Mouse (Mus musculus): ENCODE results near the gene 2610301B20Rik. TPM values are rescaled to one million over a fixed set of nuclear protein-coding genes. Genes with fewer than 3 reads are reported as not detected.

2610301B20Rik gene
- polyA plus RNA-seq, 1 experiment from 2014 or later, result 32.4 TPM

- Histone ChIP-seq H3K27me3 (replicated peaks; ENCODE audit: low read depth, poor library complexity, severe bottlenecking) (no peaks in the 10 kb centered on the region), H3K4me3 (no peak overlapping the region), H3K4me1 (no peaks in the 10 kb centered on the region), H3K27ac (replicated peaks) (no peak overlapping the region), H3K9me3 (no peaks in the 10 kb centered on the region), H3K36me3 (replicated peaks) (no peaks in the 10 kb centered on the region)
- no peak for DNase-seq (ENCODE audit: low spot score)
- 81% methylated on average over 3 of the region's 3 CpGs for WGBS
Observed at GRCm38 (mm10) chr4:10913409-10913808, 39.1 kb downstream of the 2610301B20Rik start.

- H3K27ac ChIP-seq (replicated peaks), result no peak overlapping the region
- no peak for DNase-seq (ENCODE audit: low spot score)
- 85% methylated on average over 2 of the region's 2 CpGs for WGBS
- no peaks in the 10 kb centered on the region for H3K27me3 ChIP-seq (replicated peaks; ENCODE audit: low read depth, poor library complexity, severe bottlenecking)
- H3K4me1 ChIP-seq, result peaks cover 10% of the 10 kb centered on the region
- no peak overlapping the region for H3K4me3 ChIP-seq
- no peaks in the 10 kb centered on the region for H3K9me3 ChIP-seq
- H3K36me3 ChIP-seq (replicated peaks), result no peaks in the 10 kb centered on the region
Observed at GRCm38 (mm10) chr4:10914766-10915165, 40.5 kb downstream of the 2610301B20Rik start.

DNA sequence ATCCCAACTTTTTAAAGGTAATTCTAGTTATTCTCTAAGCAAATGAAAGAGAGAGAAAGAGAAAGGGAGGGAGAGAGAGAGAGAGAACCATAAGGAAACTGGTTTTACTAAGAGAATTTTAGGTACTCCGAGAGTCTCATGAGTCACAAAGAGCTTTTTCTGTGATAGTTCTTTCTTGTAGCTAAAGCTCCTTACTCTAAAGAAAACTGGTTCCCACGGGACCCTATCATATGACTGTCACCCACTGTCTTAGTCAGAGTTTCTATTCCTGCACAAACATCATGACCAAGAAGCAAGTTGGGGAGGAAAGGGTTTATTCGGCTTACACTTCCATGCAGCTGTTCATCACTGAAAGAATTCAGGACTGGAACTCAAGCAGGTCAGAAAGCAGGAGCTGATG lies 41.0 kb downstream of the 2610301B20Rik start:
- no peaks in the 10 kb centered on the region for H3K36me3 ChIP-seq (replicated peaks)
- no peak overlapping the region for H3K27ac ChIP-seq (replicated peaks)
- WGBS, result 84% methylated on average over 3 of the region's 3 CpGs
- H3K4me3 ChIP-seq, result no peak overlapping the region
- DNase-seq (ENCODE audit: low spot score), result no peak
- H3K4me1 ChIP-seq, result peaks cover 10% of the 10 kb centered on the region
- H3K9me3 ChIP-seq, result no peaks in the 10 kb centered on the region
- H3K27me3 ChIP-seq (replicated peaks; ENCODE audit: low read depth, poor library complexity, severe bottlenecking), result no peaks in the 10 kb centered on the region

GRCm38 (mm10) chr4:10918402-10918801 lies 44.1 kb downstream of the 2610301B20Rik start:
- 87% methylated on average over 8 of the region's 8 CpGs for WGBS
- Histone ChIP-seq H3K27me3 (replicated peaks; ENCODE audit: low read depth, poor library complexity, severe bottlenecking) (no peaks in the 10 kb centered on the region), H3K4me1 (peaks cover 10% of the 10 kb centered on the region), H3K36me3 (replicated peaks) (no peaks in the 10 kb centered on the region), H3K9me3 (no peaks in the 10 kb centered on the region), H3K27ac (replicated peaks) (0 out of 2 replicates have a peak overlapping the region, but pooled peaks have one; percentile 30), H3K4me3 (no peak overlapping the region)
- DNase-seq (ENCODE audit: low spot score), result no peak

- peaks cover 10% of the 10 kb centered on the region for H3K4me1 ChIP-seq
- H3K4me3 ChIP-seq, result no peak overlapping the region
- peak overlapping the region; percentile 48; the same call in 1 of the 2 replicates for H3K27ac ChIP-seq (replicated peaks)
- H3K9me3 ChIP-seq, result no peaks in the 10 kb centered on the region
- DNase-seq (ENCODE audit: low spot score), result no peak
- H3K36me3 ChIP-seq (replicated peaks), result no peaks in the 10 kb centered on the region
- WGBS, result 48% methylated on average over 5 of the region's 5 CpGs
- H3K27me3 ChIP-seq (replicated peaks; ENCODE audit: low read depth, poor library complexity, severe bottlenecking), result no peaks in the 10 kb centered on the region
Observed at GRCm38 (mm10) chr4:10919097-10919496, 44.8 kb downstream of the 2610301B20Rik start.

DNA sequence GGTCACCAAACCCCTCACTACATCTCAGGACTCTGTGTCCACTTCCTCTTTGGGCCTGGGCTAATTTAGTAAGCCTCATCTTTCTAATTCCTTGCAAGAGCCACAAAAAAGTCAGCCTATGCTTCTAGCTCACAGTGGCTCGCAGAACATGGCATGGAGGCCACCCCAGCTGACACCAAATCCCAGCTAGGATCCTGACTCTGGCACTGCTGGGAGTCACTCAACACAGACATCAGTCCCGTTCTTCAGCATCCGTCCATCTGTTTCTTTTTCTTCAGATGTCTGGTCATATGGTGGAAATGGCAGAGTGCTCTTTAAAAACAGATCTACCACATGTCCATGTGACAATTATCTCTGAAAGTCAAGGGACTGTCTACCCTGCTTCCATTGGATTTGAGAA lies 45.2 kb downstream of the 2610301B20Rik start:
- no peak for DNase-seq (ENCODE audit: low spot score)
- peak overlapping the region; percentile 48; the same call in 1 of the 2 replicates for H3K27ac ChIP-seq (replicated peaks)
- no peaks in the 10 kb centered on the region for H3K27me3 ChIP-seq (replicated peaks; ENCODE audit: low read depth, poor library complexity, severe bottlenecking)
- peaks cover 10% of the 10 kb centered on the region for H3K4me1 ChIP-seq
- 84% methylated on average over 3 of the region's 3 CpGs for WGBS
- no peaks in the 10 kb centered on the region for H3K9me3 ChIP-seq
- no peaks in the 10 kb centered on the region for H3K36me3 ChIP-seq (replicated peaks)
- no peak overlapping the region for H3K4me3 ChIP-seq

DNA sequence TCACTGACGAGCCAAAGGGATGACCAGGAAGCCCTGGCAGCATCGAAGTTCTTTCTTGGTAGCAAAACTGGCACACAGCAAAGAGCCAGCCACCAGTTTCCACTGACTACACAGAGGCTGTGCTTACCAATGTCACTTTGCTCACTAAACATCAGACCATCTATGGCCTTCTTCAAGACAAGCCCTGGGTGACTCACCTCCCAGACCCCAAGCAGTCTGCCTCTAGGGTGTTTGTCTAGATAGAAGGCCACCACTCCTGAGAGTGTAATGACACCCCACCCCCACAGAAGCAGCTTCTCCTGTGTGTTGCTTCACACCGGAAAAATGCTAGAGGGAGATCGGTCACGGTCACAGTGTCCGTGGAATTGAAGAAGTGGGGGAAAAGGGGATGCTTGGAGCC lies 45.7 kb downstream of the 2610301B20Rik start:
- WGBS, result 89% methylated on average over 6 of the region's 6 CpGs
- H3K9me3 ChIP-seq, result no peaks in the 10 kb centered on the region
- H3K4me3 ChIP-seq, result no peak overlapping the region
- DNase-seq (ENCODE audit: low spot score), result no peak
- no peak overlapping the region for H3K27ac ChIP-seq (replicated peaks)
- no peaks in the 10 kb centered on the region for H3K36me3 ChIP-seq (replicated peaks)
- no peaks in the 10 kb centered on the region for H3K27me3 ChIP-seq (replicated peaks; ENCODE audit: low read depth, poor library complexity, severe bottlenecking)
- peaks cover 10% of the 10 kb centered on the region for H3K4me1 ChIP-seq

- H3K4me1 ChIP-seq, result peaks cover 10% of the 10 kb centered on the region
- no peak for DNase-seq (ENCODE audit: low spot score)
- H3K9me3 ChIP-seq, result no peaks in the 10 kb centered on the region
- WGBS, result 94% methylated on average over 6 of the region's 6 CpGs
- no peak overlapping the region for H3K4me3 ChIP-seq
- H3K27me3 ChIP-seq (replicated peaks; ENCODE audit: low read depth, poor library complexity, severe bottlenecking), result no peaks in the 10 kb centered on the region
- H3K27ac ChIP-seq (replicated peaks), result no peak overlapping the region
- no peaks in the 10 kb centered on the region for H3K36me3 ChIP-seq (replicated peaks)
Observed at GRCm38 (mm10) chr4:10920622-10921021, 46.3 kb downstream of the 2610301B20Rik start.

DNA sequence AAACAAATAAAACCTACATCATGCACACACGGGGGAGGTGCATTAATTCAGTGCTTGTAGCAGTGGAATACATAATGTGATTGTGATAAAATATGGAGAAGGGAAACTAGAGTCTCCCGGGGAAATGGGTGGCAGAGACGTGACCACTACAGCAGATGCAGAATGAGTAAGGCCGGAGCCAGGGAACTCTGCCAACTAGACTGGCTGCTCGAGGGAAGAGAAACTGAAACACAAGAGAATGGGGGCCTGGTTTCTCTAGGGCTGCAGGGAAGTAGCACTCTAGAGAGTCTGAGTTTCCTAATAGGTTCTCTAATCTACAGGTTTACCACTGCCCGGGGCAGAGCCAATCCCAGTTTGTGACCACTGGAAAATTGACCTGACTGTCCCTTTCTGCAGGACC lies 48.9 kb downstream of the 2610301B20Rik start:
- WGBS, result 86% methylated on average over 6 of the region's 6 CpGs
- Histone ChIP-seq H3K4me1 (peaks cover 10% of the 10 kb centered on the region), H3K4me3 (no peak overlapping the region), H3K36me3 (replicated peaks) (no peaks in the 10 kb centered on the region), H3K9me3 (no peaks in the 10 kb centered on the region), H3K27ac (replicated peaks) (no peak overlapping the region), H3K27me3 (replicated peaks; ENCODE audit: low read depth, poor library complexity, severe bottlenecking) (no peaks in the 10 kb centered on the region)
- DNase-seq (ENCODE audit: low spot score), result no peak

DNA sequence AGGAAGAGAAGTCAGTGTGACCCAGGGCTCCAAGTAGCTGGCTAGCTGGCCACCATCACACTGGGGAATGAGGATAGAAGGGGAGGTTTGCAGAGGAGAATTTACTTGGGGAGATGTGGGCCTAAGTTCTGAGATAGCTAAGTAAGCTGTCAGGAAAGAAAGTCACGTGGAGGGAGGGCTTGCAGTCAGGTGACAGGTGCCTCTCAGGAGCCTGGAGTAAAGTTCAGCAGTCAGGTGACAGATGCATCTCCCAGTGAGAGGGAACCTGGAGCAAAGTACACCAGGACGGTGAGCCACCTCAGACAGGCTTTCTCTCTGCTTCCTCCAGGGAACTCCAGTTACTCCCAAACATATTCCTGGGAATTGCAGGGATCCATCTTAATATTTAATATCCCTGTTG lies 49.8 kb downstream of the 2610301B20Rik start:
- Histone ChIP-seq H3K27ac (replicated peaks) (no peak overlapping the region), H3K4me3 (no peak overlapping the region), H3K27me3 (replicated peaks; ENCODE audit: low read depth, poor library complexity, severe bottlenecking) (no peaks in the 10 kb centered on the region), H3K4me1 (peaks cover 6% of the 10 kb centered on the region), H3K36me3 (replicated peaks) (no peaks in the 10 kb centered on the region), H3K9me3 (no peaks in the 10 kb centered on the region)
- no peak for DNase-seq (ENCODE audit: low spot score)
- 72% methylated on average over 2 of the region's 2 CpGs for WGBS

DNA sequence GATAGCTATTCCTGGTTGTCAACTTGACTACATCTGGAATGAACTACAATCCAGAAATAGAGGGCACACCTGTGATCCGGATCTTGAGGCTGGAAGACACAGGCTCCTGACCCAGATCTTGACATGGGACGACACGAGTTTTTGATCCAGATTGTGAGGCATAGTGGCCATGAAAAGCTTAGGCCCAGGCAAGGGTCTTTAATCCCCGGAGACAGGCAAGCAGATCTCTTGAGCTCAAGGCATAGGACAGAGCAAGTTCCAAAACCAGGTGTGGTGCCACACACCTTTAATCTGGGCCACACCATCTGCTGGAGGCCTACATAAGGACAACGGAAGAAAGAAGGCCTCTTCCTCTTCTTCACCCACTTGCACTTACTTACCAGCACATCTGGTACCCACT lies 50.2 kb downstream of the 2610301B20Rik start:
- Histone ChIP-seq H3K9me3 (no peaks in the 10 kb centered on the region), H3K4me3 (no peak overlapping the region), H3K36me3 (replicated peaks) (no peaks in the 10 kb centered on the region), H3K4me1 (peaks cover 2% of the 10 kb centered on the region; the same call in 1 of the 2 replicates), H3K27me3 (replicated peaks; ENCODE audit: low read depth, poor library complexity, severe bottlenecking) (no peaks in the 10 kb centered on the region), H3K27ac (replicated peaks) (no peak overlapping the region)
- WGBS, result 88% methylated on average over 5 of the region's 5 CpGs
- no peak for DNase-seq (ENCODE audit: low spot score)

DNA sequence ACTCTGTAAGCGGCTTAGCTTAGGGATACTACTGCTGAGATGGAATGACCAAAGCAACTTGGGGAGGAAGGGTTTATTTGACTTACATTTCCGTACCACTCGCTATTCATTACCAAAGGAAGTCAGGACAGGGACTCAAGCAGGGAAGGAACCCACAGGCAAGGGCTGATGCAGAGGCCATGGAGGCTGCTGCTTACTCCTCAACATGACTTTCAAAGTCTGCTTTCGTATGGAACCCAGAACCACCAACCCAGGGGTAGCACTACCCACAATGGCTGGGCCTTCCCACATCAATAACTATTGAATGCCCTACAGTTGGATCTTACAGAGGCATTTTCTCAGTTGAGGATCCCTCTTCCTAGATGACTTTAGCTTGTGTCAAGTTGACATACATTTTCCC lies 52.1 kb downstream of the 2610301B20Rik start:
- no peak overlapping the region for H3K4me3 ChIP-seq
- WGBS, result 89% methylated on average over 4 of the region's 4 CpGs
- no peak overlapping the region for H3K27ac ChIP-seq (replicated peaks)
- H3K36me3 ChIP-seq (replicated peaks), result no peaks in the 10 kb centered on the region
- H3K9me3 ChIP-seq, result no peaks in the 10 kb centered on the region
- no peak for DNase-seq (ENCODE audit: low spot score)
- no peaks in the 10 kb centered on the region for H3K27me3 ChIP-seq (replicated peaks; ENCODE audit: low read depth, poor library complexity, severe bottlenecking)
- H3K4me1 ChIP-seq, result no peaks in the 10 kb centered on the region

- Histone ChIP-seq H3K4me1 (no peaks in the 10 kb centered on the region), H3K36me3 (replicated peaks) (no peaks in the 10 kb centered on the region), H3K9me3 (no peaks in the 10 kb centered on the region), H3K4me3 (no peak overlapping the region), H3K27me3 (replicated peaks; ENCODE audit: low read depth, poor library complexity, severe bottlenecking) (no peaks in the 10 kb centered on the region), H3K27ac (replicated peaks) (no peak overlapping the region)
- WGBS, result 93% methylated on average over 6 of the region's 6 CpGs
- DNase-seq (ENCODE audit: low spot score), result no peak
Observed at GRCm38 (mm10) chr4:10928158-10928557, 53.9 kb downstream of the 2610301B20Rik start.

- Histone ChIP-seq H3K9me3 (no peaks in the 10 kb centered on the region), H3K27ac (replicated peaks) (no peak overlapping the region), H3K36me3 (replicated peaks) (no peaks in the 10 kb centered on the region), H3K27me3 (replicated peaks; ENCODE audit: low read depth, poor library complexity, severe bottlenecking) (no peaks in the 10 kb centered on the region), H3K4me1 (no peaks in the 10 kb centered on the region), H3K4me3 (no peak overlapping the region)
- DNase-seq (ENCODE audit: low spot score), result peak; percentile 4
- whole genome bisulfite sequencing, result 84% methylated on average over 3 of the region's 3 CpGs
Observed at GRCm38 (mm10) chr4:10929726-10930125, 55.4 kb downstream of the 2610301B20Rik start.
